Mouse (Mus musculus) cerebellum, adult 8-10 months (tissue): ENCODE results near the gene Bend3.
"Not testable (repeated sequence)": the region's sequence is repeated elsewhere in the genome, so short reads cannot be mapped to it uniquely, and the experiment has no call there.

ENCODE experiments used
- DNase-seq: peaks from one replicate; pipeline ENCODE4 v3.0.0; 2022

Gene Bend3

GRCm38 (mm10) chr10:43481179-43481578 is 2.5 kb downstream of the Bend3 start:
- DNase-seq, result no peak

DNA sequence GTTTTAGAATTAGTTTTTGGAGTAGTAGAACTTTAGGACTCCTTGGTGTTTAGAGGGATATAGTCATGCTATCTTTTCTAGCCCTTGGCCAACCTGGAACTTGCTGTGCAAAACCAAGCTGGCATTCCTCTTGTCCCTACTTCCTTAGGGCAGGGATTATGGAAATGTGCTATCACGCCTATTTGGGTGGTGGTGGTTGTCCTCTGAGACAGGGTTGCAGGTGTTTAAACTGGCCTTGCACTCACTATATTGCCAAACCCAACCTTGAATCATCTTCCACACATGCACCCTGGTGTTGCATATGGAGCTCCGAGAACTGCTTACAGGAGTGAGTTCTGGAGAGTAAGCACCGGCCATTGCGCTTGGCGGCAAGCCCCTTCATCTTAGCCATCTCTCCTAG is 3.4 kb downstream of the Bend3 start:
- no peak for DNase-seq

DNA sequence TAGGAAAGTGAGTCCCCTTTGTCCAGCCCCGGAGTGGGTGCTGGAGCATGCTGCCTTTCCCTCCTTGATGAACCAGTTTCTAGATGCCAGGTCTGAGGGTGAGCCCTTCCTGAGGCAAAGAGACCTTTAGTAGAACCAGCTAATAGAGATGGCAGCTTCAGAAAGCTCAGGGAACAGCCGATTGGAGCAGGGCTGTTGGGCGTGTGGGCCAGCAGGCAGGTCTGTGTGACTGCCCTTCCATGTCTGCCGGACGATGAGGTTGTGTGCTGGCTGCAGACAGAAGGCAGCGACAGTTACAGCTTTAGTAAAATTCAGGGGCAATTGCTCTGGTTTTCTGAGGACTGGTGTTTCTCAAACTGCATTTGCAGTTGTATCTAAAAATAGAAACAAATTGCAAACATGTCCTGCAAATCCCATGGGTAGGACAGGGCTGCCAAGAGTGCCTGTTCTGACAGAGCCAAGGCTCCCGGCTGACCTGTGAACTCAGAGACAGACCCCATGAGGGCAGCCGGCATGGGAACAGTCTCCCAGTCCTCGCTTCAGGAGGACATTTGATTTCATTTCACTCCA is 4.9 kb downstream of the Bend3 start:
- DNase-seq, result no peak

DNA sequence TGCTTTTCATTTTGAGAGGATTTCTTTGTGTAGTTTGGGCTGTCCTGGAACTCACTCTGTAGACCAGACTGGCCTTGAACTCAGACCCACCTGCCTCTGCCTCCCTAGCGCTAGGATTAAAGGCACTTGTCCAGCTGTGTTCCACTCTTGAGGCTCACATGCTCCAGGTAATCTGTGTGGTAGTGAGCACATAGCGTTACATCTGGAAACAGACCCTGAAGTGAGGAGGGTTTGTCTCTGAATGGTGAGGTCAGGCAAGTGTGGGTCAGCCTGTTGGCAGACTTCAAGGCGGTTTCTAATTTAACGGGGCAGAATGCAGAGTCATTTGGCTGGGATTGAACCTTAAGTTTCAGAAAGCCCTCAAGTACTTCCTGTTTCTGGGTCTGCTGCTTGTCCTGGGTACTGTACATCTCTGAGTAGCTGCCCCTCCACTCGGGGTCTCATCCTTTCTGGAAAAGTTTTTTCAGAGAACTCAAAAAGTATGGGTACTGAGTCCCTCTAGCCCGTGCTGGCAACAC is 7.2 kb downstream of the Bend3 start:
- no peak for DNase-seq

- DNase-seq, result no peak
Observed at GRCm38 (mm10) chr10:43487441-43488010, 8.9 kb downstream of the Bend3 start.

- DNase-seq, result no peak
Observed at GRCm38 (mm10) chr10:43488258-43488657, 9.6 kb downstream of the Bend3 start.

- DNase-seq, result no peak
Observed at GRCm38 (mm10) chr10:43489139-43489538, 10.5 kb downstream of the Bend3 start.

DNA sequence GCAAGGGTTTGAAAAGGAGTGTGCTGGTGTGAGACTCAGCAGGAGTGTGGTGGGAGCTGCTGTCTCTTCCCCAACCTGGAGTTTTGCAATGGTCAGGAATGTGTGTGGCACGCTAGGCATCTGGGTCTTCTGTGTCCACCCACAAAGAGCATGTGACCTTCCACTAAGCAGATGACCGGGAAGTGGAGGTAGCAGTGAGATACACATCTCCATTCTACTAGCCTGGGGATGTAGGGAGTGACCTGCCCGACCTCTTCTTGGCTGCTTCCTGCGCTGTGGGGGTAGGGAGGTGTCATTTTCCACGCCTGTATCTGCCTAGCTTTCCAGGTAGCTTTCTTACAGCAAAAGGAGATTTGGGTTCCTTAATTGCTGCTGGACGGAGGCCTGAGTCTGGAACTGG is 10.9 kb downstream of the Bend3 start:
- DNase-seq, result no peak

GRCm38 (mm10) chr10:43490034-43490433 is 11.4 kb downstream of the Bend3 start:
- no peak for DNase-seq

DNA sequence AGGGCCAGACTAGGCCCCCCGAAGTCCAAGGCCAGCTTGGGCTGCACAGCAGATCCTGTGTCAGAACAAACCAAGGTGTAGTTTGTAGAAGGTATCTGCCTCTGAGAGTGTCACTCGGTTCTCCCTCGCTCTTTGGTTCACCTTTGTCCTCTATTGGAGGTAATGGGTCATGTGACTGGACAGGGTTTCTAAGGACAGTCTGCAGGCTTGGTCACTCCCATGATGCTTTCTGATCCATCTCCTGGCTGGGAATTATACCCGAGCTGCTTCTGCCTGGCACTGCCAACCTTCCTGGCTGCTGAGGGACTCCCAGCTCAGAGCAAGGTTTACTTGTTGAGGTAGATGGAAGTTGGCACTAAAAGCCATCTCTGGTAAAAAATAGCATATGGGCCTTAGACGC is 12.2 kb downstream of the Bend3 start:
- no peak for DNase-seq

GRCm38 (mm10) chr10:43502599-43502998 is 24.0 kb downstream of the Bend3 start:
- peak; percentile 20 for DNase-seq

GRCm38 (mm10) chr10:43504291-43504690 is 25.7 kb downstream of the Bend3 start:
- no peak for DNase-seq

- no peak for DNase-seq
Observed at GRCm38 (mm10) chr10:43507051-43507450, 28.4 kb downstream of the Bend3 start.

DNA sequence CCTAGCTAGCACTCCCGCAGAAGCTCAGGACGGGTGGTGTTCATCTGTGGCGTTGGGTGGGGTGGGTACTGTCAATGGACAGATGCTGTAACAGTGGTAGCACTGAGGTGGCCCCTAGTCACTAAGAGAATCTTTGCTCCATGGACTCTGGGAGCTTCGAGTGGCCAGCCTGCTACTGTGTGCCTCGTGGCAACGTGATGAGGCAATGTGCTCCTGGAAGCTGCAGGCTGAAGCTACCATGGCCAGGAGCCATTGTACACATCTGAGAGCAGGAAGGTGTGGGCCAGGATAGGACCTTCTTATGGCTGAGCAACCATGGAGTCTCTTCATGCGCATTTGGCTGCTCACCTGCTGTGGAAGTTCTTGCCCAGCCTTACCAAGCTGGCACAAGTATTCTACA is 30.6 kb downstream of the Bend3 start:
- no peak for DNase-seq

GRCm38 (mm10) chr10:43512976-43513375 is 34.3 kb downstream of the Bend3 start:
- no peak for DNase-seq

DNA sequence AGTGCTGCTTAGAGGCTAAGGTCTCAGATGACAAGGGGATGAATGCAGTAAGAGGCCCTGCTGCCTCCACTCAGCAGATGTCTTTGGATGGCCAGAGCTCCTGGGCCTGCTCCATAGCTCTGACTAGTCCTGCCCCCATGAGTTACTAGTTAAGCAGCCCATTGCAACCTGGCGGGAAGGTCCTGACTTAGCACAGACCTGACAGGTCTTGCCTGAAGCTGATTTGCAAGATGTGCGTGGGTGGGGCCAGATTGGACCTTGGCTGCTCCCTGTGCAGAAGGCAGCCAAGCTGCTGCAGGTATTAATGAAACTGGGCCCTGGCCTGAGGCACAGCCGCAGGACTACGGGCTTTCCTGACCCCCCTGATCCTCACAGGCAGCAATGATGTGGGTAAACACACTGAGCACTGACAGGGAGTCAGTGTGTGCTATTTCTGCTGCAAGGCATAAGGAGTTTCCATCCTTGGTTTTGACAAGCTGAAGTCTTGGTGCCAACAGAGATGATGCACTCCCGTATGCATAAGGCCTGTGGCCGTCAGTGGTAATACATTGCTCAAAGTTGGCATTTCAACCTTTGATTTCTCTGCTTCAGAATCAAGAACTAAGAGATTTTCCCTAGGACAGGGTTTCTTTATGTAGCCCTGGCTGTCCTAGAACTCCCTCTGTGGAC is 38.5 kb downstream of the Bend3 start:
- DNase-seq, result no peak

- DNase-seq, result no peak
Observed at GRCm38 (mm10) chr10:43517836-43518235, 39.2 kb downstream of the Bend3 start.

DNA sequence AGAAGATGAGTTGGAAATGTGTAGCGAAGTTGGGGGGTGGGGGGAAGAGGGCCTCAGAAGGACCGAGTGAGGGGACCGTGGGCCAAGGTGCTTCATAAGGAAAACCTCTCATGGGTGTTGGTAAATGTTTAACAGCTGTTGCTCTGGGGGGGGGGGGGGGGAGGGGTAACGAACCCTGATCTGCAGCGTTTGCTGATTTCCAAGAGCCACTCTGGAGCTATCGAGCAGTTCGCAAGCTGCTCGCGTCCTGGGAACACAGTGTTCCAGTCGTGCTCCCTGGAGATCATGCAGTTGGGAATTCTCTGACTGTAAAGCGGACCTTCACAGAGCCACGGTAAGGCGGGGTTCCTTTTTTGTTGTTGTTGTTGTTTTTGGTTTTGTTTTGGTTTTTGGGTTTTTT is 39.7 kb downstream of the Bend3 start:
- DNase-seq, result no peak

GRCm38 (mm10) chr10:43519977-43520376 is 41.3 kb downstream of the Bend3 start:
- no peak for DNase-seq

GRCm38 (mm10) chr10:43523931-43524330 is 45.3 kb downstream of the Bend3 start, which contains the start of gene Gm9803:
Gene Gm9803 (plus strand): TSS chr10:43524084.
- DNase-seq, result not testable (repeated sequence)

- no peak for DNase-seq
Observed at GRCm38 (mm10) chr10:43527283-43528269, 48.9 kb downstream of the Bend3 start.

DNA sequence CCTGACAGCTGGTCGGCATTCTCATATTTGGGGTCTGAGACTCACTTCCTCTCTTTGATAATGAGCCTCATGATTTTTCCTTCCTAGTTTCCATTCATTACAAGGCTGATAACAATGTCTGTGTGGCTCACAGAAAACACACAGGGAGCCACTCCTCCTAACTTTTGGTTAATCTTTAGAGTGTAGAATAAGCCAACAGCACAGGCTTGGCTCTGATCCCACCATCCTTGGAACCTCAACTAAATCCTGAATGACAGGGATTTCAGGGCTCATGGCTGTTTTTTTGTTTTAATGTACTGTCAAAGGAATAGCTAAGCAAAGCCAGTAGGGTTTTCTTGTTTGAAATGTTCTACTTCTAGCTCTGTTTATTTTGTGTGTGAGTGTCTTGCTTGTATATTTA is 55.8 kb downstream of the Bend3 start:
- no peak for DNase-seq

DNA sequence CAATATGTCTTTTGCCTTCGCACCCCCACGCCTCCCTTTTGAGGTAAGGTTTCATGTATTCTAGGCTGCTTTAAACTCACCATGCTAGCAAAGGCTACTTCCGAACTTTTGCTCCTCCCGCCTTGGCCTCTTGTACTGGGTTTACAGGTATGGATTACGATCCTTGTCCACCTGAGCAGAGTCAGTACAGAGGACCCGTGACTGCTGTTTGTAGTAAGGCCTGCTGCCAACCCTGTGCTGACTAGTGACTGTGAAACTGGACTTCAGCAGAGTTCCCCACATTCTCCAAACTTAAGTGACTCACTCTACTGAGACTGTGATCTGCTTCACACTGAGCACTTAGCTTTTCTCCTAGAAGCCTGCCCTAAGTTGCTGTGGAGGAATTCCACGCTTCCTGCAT is 59.0 kb downstream of the Bend3 start:
- DNase-seq, result no peak
